Mouse (Mus musculus) liver, embryonic 14.5 days (tissue): ENCODE measurements around the gene Alox8.

Source experiments
- CTCF ChIP-seq: IDR thresholded peaks from 2 replicates; pipeline ENCODE4 v1.5.1; 2016; ENCODE audit warnings: antibody characterized with exemption, low read depth, control low read depth
- EP300 ChIP-seq: IDR thresholded peaks from 2 replicates; pipeline ENCODE4 v1.6.1; 2016; ENCODE audit warnings: antibody characterized with exemption, low read depth

DNA sequence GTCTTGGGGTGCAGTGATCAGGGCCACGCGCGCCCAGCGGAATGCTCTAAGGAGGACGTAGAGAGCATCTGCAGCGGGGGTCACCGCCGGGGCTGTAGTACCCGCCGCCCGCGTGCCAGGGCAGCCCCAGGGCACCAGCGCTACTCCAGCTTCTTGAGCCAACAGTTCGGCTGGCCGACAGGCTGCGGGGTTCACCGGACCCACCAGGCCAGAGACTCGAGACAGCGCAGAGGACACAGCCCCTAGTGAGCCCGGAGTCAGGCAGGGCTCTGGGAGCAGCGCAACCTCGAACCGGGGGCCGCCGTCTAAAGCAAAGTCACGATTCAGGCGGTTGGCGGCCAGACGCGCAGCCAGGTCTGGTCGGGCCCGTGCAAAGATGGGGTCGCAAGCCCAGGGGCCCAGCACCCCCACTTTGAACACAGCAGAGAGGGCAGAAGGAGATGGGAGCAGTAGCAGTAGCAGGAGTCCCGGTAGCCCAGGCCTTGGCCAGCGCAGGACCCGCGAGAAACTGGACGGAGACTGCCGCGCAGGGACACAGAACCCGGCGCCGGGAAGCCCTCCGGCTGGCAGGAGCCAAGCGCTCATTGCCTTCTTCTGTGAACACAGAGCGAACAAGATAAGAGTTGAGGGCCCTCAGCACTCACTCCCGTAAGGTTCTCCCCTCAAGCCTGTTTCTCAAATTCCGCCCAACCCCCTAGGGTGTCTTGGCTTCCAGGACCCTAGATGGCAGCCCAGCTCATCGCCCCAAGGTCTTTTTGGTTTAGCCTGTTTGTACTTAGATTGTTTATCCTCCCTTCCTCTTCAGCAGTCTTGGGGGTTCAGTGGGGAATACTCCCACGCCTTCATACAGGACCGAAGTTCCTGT, 38.6 kb upstream of the Alox8 start:
- TF ChIP-seq CTCF, result no peak
- no peak for TF ChIP-seq EP300
